Mouse (Mus musculus) hindbrain, embryonic 15.5 days (tissue): ENCODE measurements around the gene H13. TPM values are rescaled to one million over a fixed set of nuclear protein-coding genes. Genes with fewer than 3 reads are reported as not detected.
"Not testable (repeated sequence)": the region's sequence is repeated elsewhere in the genome, so short reads cannot be mapped to it uniquely, and the experiment has no call there.

ENCODE experiments used
- ATAC-seq: fragments of 200-750 bp; cut with Nextera tagmentation; 2 replicates; pipeline ENCODE4 v1.8.0; 2017; ENCODE audit warnings: low read depth, moderate number of reproducible peaks, moderate TSS enrichment; ENCODE audit not compliant: low FRiP score
- H3K27ac ChIP-seq: fragments of 300-500 bp; sonication (generic); replicated peaks from 2 replicates; pipeline ENCODE4 v1.5.1; 2015; ENCODE audit warnings: mild to moderate bottlenecking, inconsistent platforms
- H3K27me3 ChIP-seq: fragments of 300-500 bp; sonication (generic); 2 replicates; pipeline ENCODE4 v1.6.1; 2015; ENCODE audit warnings: control low read depth, inconsistent platforms
- H3K36me3 ChIP-seq: fragments of 300-500 bp; sonication (generic); 2 replicates; pipeline ENCODE4 v1.6.1; 2015; ENCODE audit warnings: control low read depth, inconsistent platforms
- H3K4me1 ChIP-seq: fragments of 300-500 bp; sonication (generic); replicated peaks from 2 replicates; pipeline ENCODE4 v1.6.1; 2015; ENCODE audit warnings: control low read depth, inconsistent platforms
- H3K4me2 ChIP-seq: fragments of 300-500 bp; sonication (generic); 2 replicates; pipeline ENCODE4 v1.6.1; 2015; ENCODE audit warnings: moderate library complexity, mild to moderate bottlenecking, inconsistent platforms
- H3K4me3 ChIP-seq: fragments of 300-500 bp; sonication (generic); 2 replicates; pipeline ENCODE4 v1.5.1; 2015; ENCODE audit warnings: mild to moderate bottlenecking, inconsistent platforms
- H3K9ac ChIP-seq: fragments of 300-500 bp; sonication (generic); 2 replicates; pipeline ENCODE4 v1.6.1; 2015; ENCODE audit warnings: inconsistent platforms
- H3K9me3 ChIP-seq: fragments of 300-500 bp; sonication (generic); 2 replicates; pipeline ENCODE4 v1.6.1; 2016; ENCODE audit warnings: control low read depth, inconsistent platforms
- WGBS: fragments of 180-500 bp; shearing (Covaris S2); methylation state at CpG from one replicate; pipeline ENCODE4 v1.1.7; 2015; 5-methylcytosine and 5-hydroxymethylcytosine counted together
- polyA plus RNA-seq: library from polyadenylated mRNA; unstranded; fragments of >200 nt; fragmentation: Nextera tagmentation; extraction: Ambion mirVana; gene quantifications from 2 replicates; pipeline ENCODE4 v1.2.1, GENCODE M21; 2015

The H13 gene
- polyA plus RNA-seq, 1 experiment from 2014 or later = 177 TPM

- no peak overlapping the region for H3K4me3 ChIP-seq
- H3K4me1 ChIP-seq = peaks cover 5% of the 10 kb centered on the region; the same call in 1 of the 2 replicates
- WGBS = 69% methylated on average over 23 of the region's 23 CpGs
- no peaks in the 10 kb centered on the region for H3K27me3 ChIP-seq
- H3K9me3 ChIP-seq = no peaks in the 10 kb centered on the region
- H3K9ac ChIP-seq = no peak overlapping the region
- H3K4me2 ChIP-seq = no peak overlapping the region
- H3K36me3 ChIP-seq = no peaks in the 10 kb centered on the region
- no peak overlapping the region for H3K27ac ChIP-seq
- ATAC-seq = no peak
Observed at GRCm38 (mm10) chr2:152636246-152637005, 32.8 kb upstream of the H13 start.

GRCm38 (mm10) chr2:152637006-152637322, 32.3 kb upstream of the H13 start:
- Histone ChIP-seq H3K4me1 (peaks cover 5% of the 10 kb centered on the region; the same call in 1 of the 2 replicates), H3K4me3 (no peak overlapping the region), H3K4me2 (no peak overlapping the region), H3K9me3 (no peaks in the 10 kb centered on the region), H3K36me3 (no peaks in the 10 kb centered on the region), H3K9ac (no peak overlapping the region), H3K27ac (no peak overlapping the region), H3K27me3 (no peaks in the 10 kb centered on the region)
- no peak for ATAC-seq
- WGBS = 83% methylated on average over 6 of the region's 6 CpGs

DNA sequence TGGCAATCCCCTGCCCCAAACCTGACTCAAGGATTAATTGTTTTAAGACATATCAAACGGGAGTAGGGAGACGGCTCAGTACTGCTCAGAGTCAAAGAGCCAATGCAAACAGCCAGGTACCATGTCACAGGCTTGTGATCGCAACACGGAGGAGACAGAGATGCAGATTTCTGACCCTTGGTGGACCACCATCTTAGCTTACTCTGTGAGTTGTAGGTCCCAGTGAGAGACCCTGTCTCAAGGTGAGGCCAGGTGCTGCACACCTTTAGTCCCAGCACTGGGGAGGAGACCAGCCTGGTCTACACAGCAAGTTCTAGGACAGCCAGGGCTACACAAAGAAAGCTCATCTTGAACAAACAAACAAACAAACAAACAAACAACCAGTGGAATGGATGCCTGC, 31.9 kb upstream of the H13 start:
- no peak overlapping the region for H3K27ac ChIP-seq
- H3K4me2 ChIP-seq = no peak overlapping the region
- H3K4me1 ChIP-seq = peaks cover 5% of the 10 kb centered on the region; the same call in 1 of the 2 replicates
- no peak overlapping the region for H3K4me3 ChIP-seq
- 91% methylated on average over 4 of the region's 4 CpGs for WGBS
- no peaks in the 10 kb centered on the region for H3K9me3 ChIP-seq
- no peaks in the 10 kb centered on the region for H3K27me3 ChIP-seq
- no peak overlapping the region for H3K9ac ChIP-seq
- no peaks in the 10 kb centered on the region for H3K36me3 ChIP-seq
- no peak for ATAC-seq

DNA sequence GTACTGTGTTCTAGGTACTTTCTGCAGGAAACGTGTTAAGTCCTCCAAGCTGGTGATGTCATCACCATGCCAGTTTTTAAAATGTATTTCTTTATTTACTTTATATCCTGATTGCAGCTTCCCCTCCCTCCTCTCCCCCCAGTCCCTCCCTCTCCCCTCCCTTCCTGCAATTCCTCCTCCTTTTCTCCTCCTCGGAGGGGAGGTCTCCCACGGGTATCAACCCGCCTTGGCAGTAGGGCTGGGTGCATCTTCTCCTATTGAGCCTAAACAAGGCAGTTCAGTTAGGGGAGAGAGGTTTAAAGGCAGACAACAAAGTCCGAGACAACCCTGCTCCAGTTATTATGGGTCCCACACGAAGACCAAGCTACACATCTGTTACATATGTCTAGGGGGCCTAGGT, 30.4 kb upstream of the H13 start:
- peaks cover 5% of the 10 kb centered on the region; the same call in 1 of the 2 replicates for H3K4me1 ChIP-seq
- no peaks in the 10 kb centered on the region for H3K9me3 ChIP-seq
- no peaks in the 10 kb centered on the region for H3K36me3 ChIP-seq
- ATAC-seq = no peak
- H3K9ac ChIP-seq = no peak overlapping the region
- no peaks in the 10 kb centered on the region for H3K27me3 ChIP-seq
- H3K4me3 ChIP-seq = no peak overlapping the region
- WGBS = 47% methylated on average over 6 of the region's 6 CpGs
- no peak overlapping the region for H3K4me2 ChIP-seq
- H3K27ac ChIP-seq = no peak overlapping the region

- Histone ChIP-seq H3K4me1 (peaks cover 5% of the 10 kb centered on the region; the same call in 1 of the 2 replicates), H3K4me3 (no peak overlapping the region), H3K36me3 (no peaks in the 10 kb centered on the region), H3K9ac (no peak overlapping the region), H3K9me3 (no peaks in the 10 kb centered on the region), H3K4me2 (no peak overlapping the region), H3K27me3 (no peaks in the 10 kb centered on the region), H3K27ac (no peak overlapping the region)
- whole genome bisulfite sequencing = 7% methylated on average over 11 of the region's 11 CpGs
- no peak for ATAC-seq
Observed at GRCm38 (mm10) chr2:152639406-152640113, 29.7 kb upstream of the H13 start.

- WGBS = 74% methylated on average over 10 of the region's 10 CpGs
- H3K27ac ChIP-seq = peak overlapping the region; percentile 88; the same call in 1 of the 2 replicates
Observed at GRCm38 (mm10) chr2:152652901-152653620, 16.2 kb upstream of the H13 start.

GRCm38 (mm10) chr2:152653874-152654715, 15.2 kb upstream of the H13 start:
- no peak overlapping the region for H3K4me3 ChIP-seq
- H3K36me3 ChIP-seq = no peaks in the 10 kb centered on the region
- no peaks in the 10 kb centered on the region for H3K27me3 ChIP-seq
- ATAC-seq = peak; percentile 94
- no peak overlapping the region for H3K9ac ChIP-seq
- no peaks in the 10 kb centered on the region for H3K9me3 ChIP-seq
- H3K27ac ChIP-seq = peak overlapping the region; percentile 88
- WGBS = 31% methylated on average over 14 of the region's 14 CpGs
- H3K4me1 ChIP-seq = peaks cover 21% of the 10 kb centered on the region
- H3K4me2 ChIP-seq = peak overlapping the region; percentile 36

More at GRCm38 (mm10) chr2:152652901-152653620, 16.2 kb upstream of the H13 start:
- H3K4me3 ChIP-seq = no peak overlapping the region
- H3K36me3 ChIP-seq = no peaks in the 10 kb centered on the region
- H3K27me3 ChIP-seq = no peaks in the 10 kb centered on the region
- H3K4me1 ChIP-seq = peaks cover 21% of the 10 kb centered on the region
- H3K9me3 ChIP-seq = no peaks in the 10 kb centered on the region
- no peak overlapping the region for H3K9ac ChIP-seq
- ATAC-seq = no peak
- H3K4me2 ChIP-seq = no peak overlapping the region

GRCm38 (mm10) chr2:152657398-152657797, 11.9 kb upstream of the H13 start:
- Histone ChIP-seq H3K9me3 (no peaks in the 10 kb centered on the region), H3K27ac (no peak overlapping the region), H3K27me3 (no peaks in the 10 kb centered on the region), H3K4me1 (peaks cover 21% of the 10 kb centered on the region), H3K4me3 (no peak overlapping the region), H3K36me3 (no peaks in the 10 kb centered on the region), H3K9ac (no peak overlapping the region), H3K4me2 (no peak overlapping the region)
- 64% methylated on average over 10 of the region's 10 CpGs for whole genome bisulfite sequencing
- ATAC-seq = no peak

DNA sequence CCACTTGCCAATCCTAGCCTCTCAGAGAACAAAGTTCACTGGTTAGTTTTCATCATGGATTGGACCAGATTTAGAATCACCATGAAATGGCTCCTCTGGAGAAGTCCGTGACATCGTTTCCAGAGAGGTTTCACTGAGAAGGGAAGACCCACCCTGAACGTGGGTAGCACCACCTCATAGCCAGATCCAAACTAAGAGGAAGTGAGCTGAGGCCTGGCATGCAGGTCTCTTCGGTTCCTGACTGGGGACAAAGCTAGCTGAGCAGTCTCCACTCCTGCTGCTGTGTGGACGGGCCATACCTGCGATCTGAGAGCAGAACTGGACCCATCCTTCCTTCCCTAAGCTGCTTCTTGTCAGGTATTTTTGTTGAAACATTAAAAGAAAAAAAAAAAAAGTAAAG, 8.1 kb upstream of the H13 start:
- 81% methylated on average over 6 of the region's 6 CpGs for WGBS
- Histone ChIP-seq H3K4me1 (no peaks in the 10 kb centered on the region), H3K27me3 (no peaks in the 10 kb centered on the region), H3K9me3 (no peaks in the 10 kb centered on the region), H3K9ac (no peak overlapping the region), H3K4me3 (no peak overlapping the region), H3K27ac (no peak overlapping the region), H3K36me3 (no peaks in the 10 kb centered on the region), H3K4me2 (no peak overlapping the region)
- ATAC-seq = no peak

DNA sequence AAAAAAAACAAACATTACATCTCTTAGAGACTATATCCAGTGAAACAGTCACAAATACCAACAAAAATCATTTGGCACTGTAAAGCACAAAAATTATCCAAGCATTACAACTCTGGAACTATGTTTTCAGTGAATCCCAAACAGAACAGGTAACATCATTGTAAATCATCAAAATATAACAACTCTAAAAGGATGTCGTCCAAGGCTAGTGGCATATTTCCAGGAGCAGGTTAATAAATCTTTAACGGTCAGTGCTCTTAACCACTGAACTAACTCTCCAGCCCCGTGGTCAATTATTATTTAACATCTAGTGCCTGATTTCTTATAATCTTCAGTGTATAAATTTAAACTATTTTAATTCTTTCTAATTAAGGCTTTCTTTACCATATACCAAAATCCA, 3.1 kb upstream of the H13 start:
- H3K4me3 ChIP-seq, H3K9ac ChIP-seq, H3K4me2 ChIP-seq, H3K9me3 ChIP-seq, ATAC-seq, H3K27me3 ChIP-seq, H3K36me3 ChIP-seq, H3K27ac ChIP-seq, H3K4me1 ChIP-seq: not testable (repeated sequence)
- WGBS = 89% methylated on average over 3 of the region's 3 CpGs

DNA sequence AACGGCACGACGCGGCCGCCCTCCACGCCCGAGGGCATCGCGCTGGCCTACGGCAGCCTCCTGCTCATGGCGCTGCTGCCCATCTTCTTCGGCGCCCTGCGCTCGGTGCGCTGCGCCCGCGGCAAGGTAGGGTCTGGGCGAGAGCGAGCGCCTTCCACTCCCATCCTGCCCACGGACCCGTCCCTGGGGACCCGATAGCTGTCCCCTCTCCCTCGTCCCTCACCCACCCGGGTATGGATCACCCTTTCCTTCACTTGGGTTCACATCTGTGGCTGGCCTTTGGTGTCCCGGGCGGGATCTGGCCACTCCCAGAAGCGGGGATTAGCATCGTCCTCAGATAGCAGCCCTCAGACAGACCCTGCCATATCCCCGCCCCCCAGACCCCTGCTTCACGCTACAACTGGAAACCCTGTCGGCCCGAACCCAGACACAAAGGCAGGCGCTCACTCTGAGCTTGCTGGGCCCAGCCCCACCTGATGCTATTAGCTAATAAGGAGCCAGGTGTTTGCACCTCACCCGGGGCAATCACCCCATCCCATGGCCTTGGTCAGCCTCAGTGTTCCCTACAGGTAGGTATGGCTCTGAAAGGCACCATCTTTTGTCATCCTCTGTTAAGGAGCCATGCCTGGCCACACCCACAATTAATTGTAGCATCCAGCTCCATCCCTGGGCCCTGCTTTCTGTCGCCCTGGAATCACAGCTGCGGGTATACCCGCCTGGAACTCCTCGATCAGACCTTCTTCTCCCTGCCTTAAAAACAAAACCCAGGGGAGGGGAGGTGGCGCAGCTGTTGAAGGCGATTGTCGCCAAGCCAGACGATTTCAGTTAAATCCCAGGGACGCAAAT, 601 bp downstream of the H13 start:
- Histone ChIP-seq H3K4me3 (peak overlapping the region; percentile 89), H3K9me3 (no peaks in the 10 kb centered on the region), H3K27ac (peak overlapping the region; percentile 97), H3K9ac (peak overlapping the region; percentile 90), H3K4me2 (peak overlapping the region; percentile 92), H3K27me3 (no peaks in the 10 kb centered on the region), H3K36me3 (peaks cover 11% of the 10 kb centered on the region), H3K4me1 (peaks cover 41% of the 10 kb centered on the region)
- 0% methylated on average over 46 of the region's 46 CpGs for WGBS
- peak; percentile 76 for ATAC-seq
